Mouse (Mus musculus) brain, embryonic 14.5 days (tissue): Measurements from ENCODE around the gene Robo1.

Experiments used
- CTCF ChIP-seq: fragments of 200-500 bp; IDR thresholded peaks from 2 replicates; pipeline ENCODE4 v1.5.1; 2012; ENCODE audit warnings: inconsistent platforms, mild to moderate bottlenecking, moderate library complexity, borderline replicate concordance; ENCODE audit not compliant: insufficient read depth, insufficient read length; ENCODE audit errors: extremely low read depth
- POLR2A ChIP-seq: fragments of 200-500 bp; IDR thresholded peaks from 2 replicates; pipeline ENCODE4 v1.6.1; 2012; ENCODE audit warnings: mild to moderate bottlenecking, inconsistent platforms, borderline replicate concordance; ENCODE audit not compliant: poor library complexity, insufficient read depth, insufficient read length, severe bottlenecking; ENCODE audit errors: extremely low read depth

GRCm38 (mm10) chr16:72834266-72834665 lies 526.2 kb downstream of the Robo1 start:
- TF ChIP-seq POLR2A: no peak
- TF ChIP-seq CTCF: no peak
